Mouse (Mus musculus) MEL (cell line): ENCODE measurements around the gene Apobec3. TPM values are rescaled to one million over a fixed set of nuclear protein-coding genes. Genes with fewer than 3 reads are reported as not detected.
A peak's percentile ranks its signal among the peaks of the same experiment; 100 is the strongest.

Source experiments
- DNase-seq: peaks from one replicate; pipeline ENCODE4 v3.0.0; 2011; ENCODE audit warnings: low read depth, low spot score
- H3K27ac ChIP-seq: 2 replicates; pipeline ENCODE4 v1.5.1; 2012; ENCODE audit warnings: low read depth, mild to moderate bottlenecking, control low read depth, low read length, moderate library complexity; ENCODE audit not compliant: control insufficient read depth
- H3K27me3 ChIP-seq, 2 experiments: fragments of 150-350 bp in 1 of 2; sonication (generic) in 1 of 2; 2 replicates each; pipeline ENCODE4 v1.6.1; 2012; ENCODE audit warnings: low read length in 2 of 2, mild to moderate bottlenecking in 2 of 2, improper control_type of control experiment in 1 of 2, moderate library complexity in 1 of 2; ENCODE audit not compliant: insufficient read depth in 2 of 2, control insufficient read depth in 1 of 2
- H3K36me3 ChIP-seq, 2 experiments: 2 replicates each; pipeline ENCODE4 v1.6.1; 2012 to 2014; ENCODE audit warnings: low read length in 2 of 2, improper control_type of control experiment in 1 of 2, inconsistent platforms in 1 of 2, mild to moderate bottlenecking in 1 of 2; ENCODE audit not compliant: insufficient read depth in 2 of 2, control insufficient read depth in 1 of 2
- H3K4me1 ChIP-seq, 2 experiments: fragments of 150-350 bp in 1 of 2; sonication (generic) in 1 of 2; 2 replicates each; pipeline ENCODE4 v1.6.1; 2012; ENCODE audit warnings: low read length in 2 of 2, improper control_type of control experiment in 1 of 2, mild to moderate bottlenecking in 1 of 2; ENCODE audit not compliant: insufficient read depth in 2 of 2, control insufficient read depth in 1 of 2
- H3K4me3 ChIP-seq, 2 experiments: fragments of 150-350 bp in 1 of 2; sonication (generic) in 1 of 2; 2 replicates each; pipeline ENCODE4 v1.5.1; 2012; ENCODE audit warnings: low read depth in 2 of 2, low read length in 2 of 2, mild to moderate bottlenecking in 2 of 2, moderate library complexity in 2 of 2, control low read depth in 1 of 2, improper control_type of control experiment in 1 of 2; ENCODE audit not compliant: control insufficient read depth in 1 of 2, insufficient read depth in 1 of 2
- H3K79me2 ChIP-seq: 2 replicates; pipeline ENCODE4 v1.6.1; 2012; ENCODE audit warnings: mild to moderate bottlenecking, low read length, moderate library complexity; ENCODE audit not compliant: control insufficient read depth, poor library complexity, insufficient read depth
- H3K9ac ChIP-seq: 2 replicates; pipeline ENCODE4 v1.6.1; 2012; ENCODE audit warnings: low read depth, mild to moderate bottlenecking, control low read depth, low read length, moderate library complexity; ENCODE audit not compliant: control insufficient read depth, poor library complexity, severe bottlenecking
- H3K9me3 ChIP-seq: fragments of 150-350 bp; sonication (generic); replicated peaks from 2 replicates; pipeline ENCODE4 v1.6.1; 2012; ENCODE audit warnings: mild to moderate bottlenecking, low read length, improper control_type of control experiment, moderate library complexity; ENCODE audit not compliant: insufficient read depth
- BHLHE40 ChIP-seq: IDR thresholded peaks from 2 replicates; pipeline ENCODE4 v1.6.1; 2012; ENCODE audit warnings: low read depth, mild to moderate bottlenecking, inconsistent platforms, low read length, improper control_type of control experiment, borderline replicate concordance
- HCFC1 ChIP-seq: IDR thresholded peaks from 2 replicates; pipeline ENCODE4 v1.6.1; 2012; ENCODE audit warnings: low read depth, mild to moderate bottlenecking, inconsistent platforms, low read length, improper control_type of control experiment, moderate library complexity
- JUND ChIP-seq: IDR thresholded peaks from 2 replicates; pipeline ENCODE4 v1.6.1; 2011; ENCODE audit warnings: low read depth, mild to moderate bottlenecking, improper control_type of control experiment, low read length
- MAFK ChIP-seq: IDR thresholded peaks from 2 replicates; pipeline ENCODE4 v1.6.1; 2011; ENCODE audit warnings: low read depth, mild to moderate bottlenecking, low read length, improper control_type of control experiment, borderline replicate concordance
- MAX ChIP-seq: IDR thresholded peaks from 2 replicates; pipeline ENCODE4 v1.6.1; 2011; ENCODE audit warnings: low read length, improper control_type of control experiment
- MXI1 ChIP-seq: IDR thresholded peaks from 2 replicates; pipeline ENCODE4 v1.6.1; 2011; ENCODE audit warnings: mild to moderate bottlenecking, low read depth, low read length, improper control_type of control experiment
- NELFE ChIP-seq: IDR thresholded peaks from 2 replicates; pipeline ENCODE4 v1.6.1; 2011; ENCODE audit warnings: low read depth, low read length, improper control_type of control experiment
- NRF1 ChIP-seq: IDR thresholded peaks from 2 replicates; pipeline ENCODE4 v1.6.1; 2014; ENCODE audit warnings: low read depth, mild to moderate bottlenecking, inconsistent platforms, low read length, improper control_type of control experiment, moderate library complexity; ENCODE audit not compliant: poor library complexity, insufficient read depth, severe bottlenecking
- POLR2AphosphoS2 ChIP-seq: IDR thresholded peaks from 2 replicates; pipeline ENCODE4 v1.6.1; 2011; ENCODE audit warnings: low read length, improper control_type of control experiment
- POLR2AphosphoS5 ChIP-seq: IDR thresholded peaks from 2 replicates; pipeline ENCODE4 v1.6.1; 2012; ENCODE audit warnings: low read depth, borderline replicate concordance, mild to moderate bottlenecking, inconsistent platforms, low read length, moderate library complexity, mixed read lengths
- RAD21 ChIP-seq: IDR thresholded peaks from 2 replicates; pipeline ENCODE4 v1.6.1; 2011; ENCODE audit warnings: mild to moderate bottlenecking, low read depth, low read length, improper control_type of control experiment
- SMC3 ChIP-seq: IDR thresholded peaks from 2 replicates; pipeline ENCODE4 v1.6.1; 2011; ENCODE audit warnings: low read depth, low read length, improper control_type of control experiment
- UBTF ChIP-seq: IDR thresholded peaks from 2 replicates; pipeline ENCODE4 v1.6.1; 2012; ENCODE audit warnings: low read depth, mild to moderate bottlenecking, inconsistent platforms, low read length, improper control_type of control experiment, moderate library complexity, borderline replicate concordance; ENCODE audit not compliant: insufficient read depth
- USF1 ChIP-seq: IDR thresholded peaks from 2 replicates; pipeline ENCODE4 v1.6.1; 2014; ENCODE audit warnings: low read depth, mild to moderate bottlenecking, inconsistent platforms, low read length, improper control_type of control experiment, moderate library complexity
- USF2 ChIP-seq, 2 experiments: IDR thresholded peaks; 2 replicates each; pipeline ENCODE4 v1.6.1; 2011 to 2012; ENCODE audit warnings: improper control_type of control experiment in 2 of 2, low read length in 2 of 2, borderline replicate concordance in 1 of 2, inconsistent platforms in 1 of 2, low read depth in 1 of 2, mild to moderate bottlenecking in 1 of 2; ENCODE audit not compliant: insufficient read depth in 1 of 2
- ZNF384 ChIP-seq: IDR thresholded peaks from 2 replicates; pipeline ENCODE4 v1.6.1; 2012; ENCODE audit warnings: low read depth, mild to moderate bottlenecking, inconsistent platforms, low read length, improper control_type of control experiment
- polyA plus RNA-seq, 2 experiments: library from polyadenylated mRNA; stranded (reverse) in 1 of 2; unstranded in 1 of 2; fragments of >175 nt in 1 of 2; fragments of >200 nt in 1 of 2; gene quantifications; 2 replicates each; pipeline versions ENCODE4 v1.2.1 to v1.2.4; 2012; ENCODE audit warnings: low replicate concordance in 2 of 2, low read depth in 1 of 2; ENCODE audit not compliant: insufficient read length in 2 of 2, insufficient read depth in 1 of 2, missing spikeins in 1 of 2
- total RNA-seq: library from RNA; depleted of rRNA; stranded (reverse); fragments of 300-350 nt; gene quantifications from 2 replicates; pipeline ENCODE4 v1.2.3, GENCODE M21; 2012

Apobec3 gene
- total and polyA plus RNA-seq, 3 experiments = 22.2 to 38.6 TPM; not detected in 1

GRCm38 (mm10) chr15:79850143-79850542 is 41.3 kb upstream of the Apobec3 start (continued):
- TF ChIP-seq SMC3 (peak; percentile 29; the same call in 1 of the 2 replicates), USF1 (no peak), MAX (no peak)

GRCm38 (mm10) chr15:79858979-79859378 is 32.5 kb upstream of the Apobec3 start:
- H3K4me3 ChIP-seq = no peak overlapping the region
- TF ChIP-seq BHLHE40 (no peak), MXI1 (no peak), USF1 (no peak), ZNF384 (no peak), RAD21 (no peak), POLR2AphosphoS5 (no peak), POLR2AphosphoS2 (no peak), JUND (no peak), NRF1 (no peak), NELFE (no peak), UBTF (no peak), HCFC1 (no peak), MAFK (no peak)
- TF ChIP-seq, all 39 proteins: peak for 0
- Histone ChIP-seq H3K9ac (no peak overlapping the region), H3K27me3 (peaks cover 2 to 5% of the 10 kb centered on the region in 2 experiments; a peak in 3 of 4 replicates), H3K27ac (no peak overlapping the region), H3K9me3 (no peaks in the 10 kb centered on the region), H3K36me3 (no peaks in the 10 kb centered on the region), H3K79me2 (no peaks in the 10 kb centered on the region), H3K4me1 (no peaks in the 10 kb centered on the region)
- DNase-seq = no peak

- Histone ChIP-seq H3K27me3 (peaks cover 2 to 5% of the 10 kb centered on the region in 2 experiments; a peak in 3 of 4 replicates), H3K27ac (no peak overlapping the region), H3K79me2 (no peaks in the 10 kb centered on the region), H3K9ac (no peak overlapping the region), H3K36me3 (no peaks in the 10 kb centered on the region), H3K9me3 (no peaks in the 10 kb centered on the region), H3K4me1 (no peaks in the 10 kb centered on the region), H3K4me3 (no peak overlapping the region)
- no peak for DNase-seq
- no peak for TF ChIP-seq USF2 (IDR thresholded peaks at IDR 0.05; ENCODE audit: borderline replicate concordance in 1 of 2, insufficient read depth in 1 of 2, low read depth in 1 of 2, low read length in 2 of 2)
Measured at GRCm38 (mm10) chr15:79859821-79860220, 31.6 kb upstream of the Apobec3 start.
